Mouse (Mus musculus) adrenal gland, postnatal 14 days (tissue): ENCODE measurements around the gene Hist1h2ad. TPM values are rescaled to one million over a fixed set of nuclear protein-coding genes. Genes with fewer than 3 reads are reported as not detected.
"Not testable (repeated sequence)": the region's sequence is repeated elsewhere in the genome, so short reads cannot be mapped to it uniquely, and the experiment has no call there.

Source experiments
- DNase-seq: peaks from one replicate; pipeline ENCODE4 v3.0.0; 2021; ENCODE audit warnings: mixed read lengths
- total RNA-seq: library from RNA; stranded (reverse); gene quantifications from 2 replicates; pipeline ENCODE4 v1.2.3, GENCODE M21; 2021

Hist1h2ad gene
- total RNA-seq, 1 experiment from 2014 or later: 14.1 TPM

DNA sequence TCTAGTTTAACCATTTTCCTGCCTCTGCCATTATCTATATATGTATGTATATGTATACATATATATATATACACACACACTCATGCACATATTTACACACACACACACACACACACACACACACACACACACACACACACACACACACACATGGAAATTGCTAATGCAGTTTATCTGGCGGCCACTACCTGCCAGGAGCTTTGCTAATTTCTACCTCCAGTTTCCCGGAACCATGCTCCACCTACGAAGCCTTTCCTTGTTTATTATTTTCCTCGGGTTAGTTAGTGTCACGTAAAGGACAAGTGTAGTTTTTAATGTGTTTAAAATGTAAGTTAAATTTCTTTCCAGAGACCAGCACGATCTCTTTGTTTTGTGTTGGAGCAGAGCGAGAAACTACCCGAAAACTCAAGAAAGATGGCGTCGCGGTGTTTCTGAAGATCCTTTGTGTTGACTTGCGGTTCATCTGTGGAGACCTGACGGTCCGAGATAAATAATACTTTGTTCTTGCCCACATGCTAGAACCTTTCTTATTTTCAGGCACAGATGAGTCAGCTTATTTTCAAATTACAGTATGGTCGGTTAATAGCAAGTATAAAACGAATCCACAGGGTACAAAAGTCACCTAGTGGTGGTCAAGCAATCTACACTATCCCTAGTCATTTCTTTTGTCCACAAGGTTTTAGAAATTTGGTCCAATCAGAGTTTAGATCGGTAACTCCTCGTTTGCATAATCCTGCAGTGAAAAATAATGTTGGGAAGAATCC, 11.3 kb upstream of the Hist1h2ad start:
- peak; percentile 56 for DNase-seq

DNA sequence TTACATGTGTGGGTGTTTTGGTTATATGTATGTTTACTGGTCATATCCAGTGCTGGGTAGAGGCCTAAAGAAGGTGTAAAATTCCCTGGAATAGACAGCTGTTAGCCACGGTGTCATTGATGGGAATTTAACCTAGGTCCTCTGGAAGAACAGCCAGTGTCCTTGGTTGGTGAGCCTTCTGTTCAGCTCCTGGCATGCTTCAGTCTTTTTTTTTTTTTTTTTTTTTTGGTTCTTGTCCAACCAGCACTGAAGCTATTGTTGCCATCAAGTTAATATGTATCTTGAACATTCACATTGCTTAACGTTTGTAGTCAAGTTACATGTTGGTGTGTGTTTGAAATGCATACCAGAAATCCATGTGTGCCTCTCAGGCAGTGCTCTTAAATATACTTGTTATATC, 9.7 kb upstream of the Hist1h2ad start:
- DNase-seq: no peak

DNA sequence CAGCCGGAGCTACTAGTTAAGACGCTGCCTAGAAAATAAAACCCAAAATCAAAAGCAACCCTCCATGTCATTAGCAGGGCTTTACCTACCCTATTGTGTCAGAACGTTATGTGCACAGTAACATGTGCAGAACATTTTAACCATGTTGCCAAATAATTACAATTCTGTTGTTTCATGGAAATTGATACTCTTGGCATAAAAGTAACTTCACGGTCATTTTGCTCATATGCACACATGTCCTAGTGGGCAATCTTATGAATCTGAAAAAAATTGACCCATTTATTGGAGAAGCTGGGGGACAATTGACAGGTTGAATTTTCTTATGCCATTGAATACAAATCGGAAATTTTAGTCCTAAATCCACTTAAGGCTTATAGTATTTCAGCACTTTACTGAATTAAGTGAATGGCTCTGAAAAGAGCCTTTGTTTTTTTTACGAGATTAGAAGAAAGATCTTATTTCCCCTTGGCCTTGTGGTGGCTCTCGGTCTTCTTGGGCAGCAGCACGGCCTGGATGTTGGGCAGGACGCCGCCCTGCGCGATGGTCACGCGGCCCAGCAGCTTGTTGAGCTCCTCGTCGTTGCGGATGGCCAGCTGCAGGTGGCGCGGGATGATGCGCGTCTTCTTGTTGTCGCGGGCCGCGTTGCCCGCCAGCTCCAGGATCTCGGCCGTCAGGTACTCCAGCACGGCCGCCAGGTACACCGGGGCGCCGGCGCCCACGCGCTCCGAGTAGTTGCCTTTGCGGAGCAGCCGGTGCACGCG, 3.7 kb upstream of the Hist1h2ad start:
- not testable (repeated sequence) for DNase-seq

DNA sequence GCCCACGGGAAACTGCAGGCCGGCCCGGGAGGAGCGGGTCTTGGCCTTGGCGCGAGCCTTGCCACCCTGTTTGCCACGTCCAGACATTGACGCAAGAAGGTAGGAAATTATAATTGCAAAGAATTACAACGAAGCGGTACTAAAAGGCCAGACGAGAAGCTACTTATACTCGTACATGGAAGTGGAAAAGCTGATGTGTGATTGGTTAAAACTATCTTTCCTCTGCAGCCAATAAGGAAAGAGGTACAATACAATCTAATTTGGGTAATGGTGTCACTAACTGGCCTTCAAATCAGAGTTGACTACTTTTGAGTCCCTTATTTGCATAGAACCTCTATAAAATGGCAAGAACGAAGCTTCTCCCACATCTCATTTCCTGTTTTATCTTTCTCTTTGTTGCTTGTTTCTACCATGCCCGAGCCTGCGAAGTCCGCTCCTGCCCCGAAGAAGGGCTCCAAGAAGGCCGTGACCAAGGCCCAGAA, 3.1 kb upstream of the Hist1h2ad start, which contains the start of the genes Hist1h2ae and Hist1h2bg:
Gene Hist1h2ae (minus strand): TSS at position 199 of the 482 bp plus-strand sequence.
Gene Hist1h2bg (plus strand): TSS at position 375 of the 482 bp plus-strand sequence.
- DNase-seq: peak; percentile 71

DNA sequence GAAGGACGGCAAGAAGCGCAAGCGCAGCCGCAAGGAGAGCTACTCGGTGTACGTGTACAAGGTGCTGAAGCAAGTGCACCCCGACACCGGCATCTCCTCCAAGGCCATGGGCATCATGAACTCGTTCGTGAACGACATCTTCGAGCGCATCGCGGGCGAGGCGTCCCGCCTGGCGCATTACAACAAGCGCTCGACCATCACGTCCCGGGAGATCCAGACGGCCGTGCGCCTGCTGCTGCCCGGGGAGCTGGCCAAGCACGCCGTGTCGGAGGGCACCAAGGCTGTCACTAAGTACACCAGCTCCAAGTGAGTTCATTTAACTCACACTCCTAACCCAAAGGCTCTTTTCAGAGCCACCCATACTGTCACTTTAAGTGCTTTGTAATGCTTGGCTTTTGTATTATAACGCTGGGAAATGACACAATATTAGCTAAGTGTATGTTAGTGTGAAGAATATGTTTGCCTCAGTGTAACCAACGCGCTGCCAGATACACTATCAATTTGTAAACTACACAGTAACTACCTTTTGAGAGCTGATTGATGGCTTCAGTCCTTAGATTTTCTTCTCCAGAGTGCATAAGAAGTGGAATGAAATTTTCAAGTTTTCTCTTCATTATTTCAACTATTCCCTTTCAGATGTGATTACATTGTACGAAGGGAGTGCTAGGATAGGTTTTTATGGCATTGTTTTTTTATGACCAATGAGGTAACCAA, 2.5 kb upstream of the Hist1h2ad start:
- not testable (repeated sequence) for DNase-seq

DNA sequence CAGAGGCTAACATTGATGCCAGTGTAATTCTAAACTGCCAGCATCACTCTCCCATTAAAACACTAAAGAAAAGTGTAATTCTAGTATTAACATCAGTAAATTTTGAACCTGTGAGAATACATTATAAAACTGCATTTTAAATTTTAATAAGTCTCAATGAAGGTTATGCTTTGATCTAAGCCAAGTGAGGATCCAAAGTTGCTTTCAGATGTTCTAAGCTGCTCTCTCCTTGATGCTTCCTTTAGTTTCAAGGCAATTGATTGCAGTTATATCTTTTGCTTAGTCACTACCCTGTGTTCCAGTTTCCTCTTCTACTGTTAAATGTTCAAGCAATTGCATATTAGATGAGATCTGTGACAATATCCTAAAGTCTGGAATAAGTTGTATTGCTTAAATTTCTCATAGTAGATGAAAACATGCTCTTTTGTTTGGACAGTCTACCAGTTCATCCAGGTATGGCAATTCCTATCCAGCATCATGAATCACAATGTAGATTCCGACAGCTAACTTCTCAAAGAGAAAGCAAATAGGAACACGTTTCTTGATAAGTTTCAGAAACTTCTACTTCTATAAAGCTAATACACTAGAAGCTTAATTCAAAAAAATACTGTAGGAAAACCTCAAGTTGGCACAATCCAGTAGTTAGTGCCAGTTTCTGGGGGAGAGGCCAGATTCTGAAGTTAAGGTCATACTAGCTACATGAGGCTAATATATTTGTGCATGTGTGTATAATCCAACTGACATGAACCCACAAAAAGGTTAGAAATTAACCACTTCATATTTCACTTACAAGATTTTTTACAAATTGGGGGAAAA, 1.8 kb upstream of the Hist1h2ad start:
- no peak for DNase-seq

DNA sequence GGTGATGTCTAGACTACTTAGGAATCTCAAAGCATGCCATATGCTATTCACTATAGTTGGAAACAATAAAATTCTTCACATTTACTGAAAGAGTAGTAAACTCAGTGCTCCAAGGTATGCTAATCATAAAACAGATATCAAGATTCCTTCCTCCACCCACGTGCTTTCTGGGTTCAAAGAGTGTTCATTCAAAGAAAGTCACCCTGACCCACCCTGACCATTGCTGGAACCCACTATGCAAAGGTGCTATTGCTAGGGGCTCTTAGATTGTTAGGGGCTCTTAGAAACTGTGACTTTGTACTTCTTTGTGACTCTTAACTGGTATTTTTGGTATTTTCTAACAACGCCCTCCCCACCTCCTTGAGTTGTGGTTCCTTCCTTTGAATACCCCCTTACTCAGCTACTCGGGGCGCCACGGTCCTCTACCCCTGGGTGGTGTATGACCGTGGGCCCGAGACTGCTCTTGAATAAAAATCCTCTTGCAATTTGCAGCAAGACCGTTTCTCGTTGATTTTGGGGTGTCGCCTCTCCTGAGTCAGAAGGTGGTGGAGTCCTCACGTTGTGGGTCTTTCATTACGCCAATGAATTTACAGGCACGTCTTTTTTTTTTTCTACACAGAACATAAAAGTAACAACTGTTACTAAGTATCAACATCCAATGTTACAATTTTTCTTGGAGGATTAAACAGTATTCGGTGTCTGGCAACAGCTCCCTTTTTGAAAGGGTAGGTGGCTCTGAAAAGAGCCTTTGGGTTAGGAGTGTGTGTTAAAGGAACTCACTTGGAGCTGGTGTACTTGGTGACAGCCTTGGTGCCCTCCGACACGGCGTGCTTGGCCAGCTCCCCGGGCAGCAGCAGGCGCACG, 915 bp upstream of the Hist1h2ad start:
- not testable (repeated sequence) for DNase-seq

DNA sequence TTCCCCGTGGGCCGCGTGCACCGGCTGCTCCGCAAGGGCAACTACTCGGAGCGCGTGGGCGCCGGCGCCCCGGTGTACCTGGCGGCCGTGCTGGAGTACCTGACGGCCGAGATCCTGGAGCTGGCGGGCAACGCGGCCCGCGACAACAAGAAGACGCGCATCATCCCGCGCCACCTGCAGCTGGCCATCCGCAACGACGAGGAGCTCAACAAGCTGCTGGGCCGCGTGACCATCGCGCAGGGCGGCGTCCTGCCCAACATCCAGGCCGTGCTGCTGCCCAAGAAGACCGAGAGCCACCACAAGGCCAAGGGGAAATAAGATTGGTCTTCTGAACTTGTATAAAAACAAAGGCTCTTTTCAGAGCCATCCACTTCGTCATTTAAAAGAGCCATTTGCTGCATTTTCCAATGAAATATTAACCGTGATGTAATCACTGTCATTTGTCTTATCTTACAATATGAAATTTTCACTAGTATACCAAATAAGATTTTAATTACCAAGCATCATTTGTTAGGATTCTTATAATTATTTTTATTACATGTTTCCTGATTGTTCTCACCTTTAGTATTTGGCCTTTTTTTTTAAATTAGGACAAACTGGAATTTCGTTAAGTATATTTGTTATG, 477 bp downstream of the Hist1h2ad start:
- not testable (repeated sequence) for DNase-seq

DNA sequence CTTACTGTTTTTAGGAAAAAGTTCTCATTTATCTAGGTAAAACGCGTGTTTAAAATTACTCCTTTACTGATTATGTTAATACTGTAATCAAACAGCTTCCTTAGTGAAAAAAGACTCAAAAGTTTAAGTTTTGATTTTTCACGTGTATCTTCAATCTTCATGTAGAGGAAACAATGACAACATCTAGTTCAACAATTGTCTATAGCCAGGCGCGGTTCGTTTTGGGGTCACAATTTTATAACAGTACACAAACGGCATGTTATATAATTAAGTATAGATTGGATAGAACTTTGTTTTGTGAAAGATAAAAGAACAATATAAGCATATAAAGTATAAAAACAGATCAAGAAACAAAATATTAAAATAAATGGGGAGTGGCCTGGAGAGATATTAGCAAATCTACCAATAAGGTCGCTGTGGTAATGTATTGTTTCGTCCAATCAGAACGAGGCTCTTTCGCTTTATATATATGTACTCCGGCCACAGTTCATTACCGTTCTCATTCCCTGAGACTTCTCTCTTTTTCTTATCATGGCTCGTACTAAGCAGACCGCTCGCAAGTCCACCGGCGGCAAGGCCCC, 1.2 kb downstream of the Hist1h2ad start, which contains the start of gene Hist1h3d:
Gene Hist1h3d (plus strand): TSS at position 493 of the 581 bp plus-strand sequence.
- peak; percentile 53 for DNase-seq

DNA sequence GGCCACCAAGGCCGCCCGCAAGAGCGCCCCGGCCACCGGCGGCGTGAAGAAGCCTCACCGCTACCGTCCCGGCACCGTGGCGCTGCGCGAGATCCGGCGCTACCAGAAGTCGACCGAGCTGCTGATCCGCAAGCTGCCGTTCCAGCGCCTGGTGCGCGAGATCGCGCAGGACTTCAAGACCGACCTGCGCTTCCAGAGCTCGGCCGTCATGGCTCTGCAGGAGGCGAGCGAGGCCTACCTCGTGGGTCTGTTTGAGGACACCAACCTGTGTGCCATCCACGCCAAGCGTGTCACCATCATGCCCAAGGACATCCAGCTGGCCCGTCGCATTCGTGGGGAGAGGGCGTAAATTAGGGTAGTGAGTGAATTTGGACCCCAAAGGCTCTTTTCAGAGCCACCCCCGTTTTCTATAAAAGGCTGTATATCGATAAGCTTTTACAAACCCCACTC, 1.7 kb downstream of the Hist1h2ad start:
- DNase-seq: not testable (repeated sequence)

DNA sequence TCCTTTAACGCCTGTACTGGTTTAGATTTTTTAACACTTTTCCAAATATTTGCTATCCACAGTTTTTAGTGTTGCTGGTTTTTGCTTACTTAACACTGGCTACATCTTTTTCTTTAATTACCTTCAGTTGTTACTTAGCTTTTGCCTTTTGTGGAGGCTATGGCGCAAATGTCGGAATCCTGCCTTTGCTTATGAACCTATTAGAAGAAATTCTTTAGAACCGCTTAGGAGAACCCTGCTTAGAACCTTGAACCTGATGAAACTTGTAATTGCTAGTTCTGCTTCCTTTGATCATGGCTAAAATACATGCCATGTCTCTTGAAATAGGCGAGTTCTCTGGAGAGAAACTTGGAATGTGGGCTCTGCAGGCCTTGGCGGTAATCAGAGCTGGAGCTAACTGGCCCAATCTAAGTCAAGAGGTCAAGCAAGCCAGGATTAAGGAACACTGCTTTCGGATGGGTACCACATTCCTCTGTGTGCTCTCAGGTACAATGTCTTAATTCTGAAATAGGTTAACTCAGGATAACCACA, 2.2 kb downstream of the Hist1h2ad start:
- DNase-seq: no peak

DNA sequence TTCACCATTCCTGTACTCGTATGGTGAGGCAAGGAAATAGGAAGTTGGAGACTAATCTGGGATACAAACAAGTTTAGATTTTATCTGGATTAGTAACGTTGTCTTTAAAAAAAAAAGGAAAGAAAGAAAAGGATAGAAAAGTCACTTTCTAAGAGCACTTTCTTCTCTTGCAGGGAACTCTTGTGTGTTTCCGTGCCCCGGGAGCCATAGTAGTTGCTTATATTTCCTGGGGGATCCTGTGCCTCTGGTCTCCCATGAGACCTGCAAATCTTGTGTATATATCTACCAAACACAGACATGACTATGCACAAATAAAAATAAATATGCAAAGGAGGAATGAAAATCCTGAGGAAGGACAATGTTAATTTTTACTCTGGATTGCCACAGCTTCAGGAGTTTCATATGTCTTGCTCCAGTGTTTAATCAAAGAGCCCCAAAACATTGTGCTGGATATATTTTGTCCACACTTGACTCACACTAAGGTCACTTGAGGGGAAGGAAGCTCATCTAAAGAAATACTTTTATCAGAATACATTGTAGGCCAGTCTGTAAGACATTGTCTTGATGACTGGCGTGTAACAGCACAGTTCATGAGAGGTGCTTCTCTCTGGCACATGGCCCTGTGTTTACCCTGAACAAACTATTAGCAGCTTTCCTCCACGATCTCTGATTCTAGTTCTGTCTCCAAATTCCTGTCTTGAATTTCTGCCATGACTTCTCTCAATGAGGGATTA, 2.9 kb downstream of the Hist1h2ad start:
- no peak for DNase-seq

DNA sequence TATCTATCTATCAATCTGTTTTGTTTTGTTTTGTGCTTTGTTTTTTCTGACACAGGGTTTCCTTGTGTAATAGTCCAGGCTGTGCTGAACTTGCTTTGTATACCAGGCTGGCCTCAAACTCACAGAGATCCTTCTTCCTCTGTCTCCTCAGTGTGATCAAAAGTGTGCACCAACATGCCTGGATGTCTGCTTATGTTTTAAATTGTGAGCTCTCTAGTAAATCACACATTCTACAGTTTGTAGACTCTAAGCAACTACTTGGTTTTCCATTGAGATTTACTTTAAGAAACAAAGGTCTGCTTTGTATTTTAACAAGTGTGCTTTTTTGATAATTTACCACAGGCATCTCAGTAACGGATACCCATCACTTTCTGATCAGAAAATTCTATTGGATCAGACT, 3.7 kb downstream of the Hist1h2ad start:
- no peak for DNase-seq

DNA sequence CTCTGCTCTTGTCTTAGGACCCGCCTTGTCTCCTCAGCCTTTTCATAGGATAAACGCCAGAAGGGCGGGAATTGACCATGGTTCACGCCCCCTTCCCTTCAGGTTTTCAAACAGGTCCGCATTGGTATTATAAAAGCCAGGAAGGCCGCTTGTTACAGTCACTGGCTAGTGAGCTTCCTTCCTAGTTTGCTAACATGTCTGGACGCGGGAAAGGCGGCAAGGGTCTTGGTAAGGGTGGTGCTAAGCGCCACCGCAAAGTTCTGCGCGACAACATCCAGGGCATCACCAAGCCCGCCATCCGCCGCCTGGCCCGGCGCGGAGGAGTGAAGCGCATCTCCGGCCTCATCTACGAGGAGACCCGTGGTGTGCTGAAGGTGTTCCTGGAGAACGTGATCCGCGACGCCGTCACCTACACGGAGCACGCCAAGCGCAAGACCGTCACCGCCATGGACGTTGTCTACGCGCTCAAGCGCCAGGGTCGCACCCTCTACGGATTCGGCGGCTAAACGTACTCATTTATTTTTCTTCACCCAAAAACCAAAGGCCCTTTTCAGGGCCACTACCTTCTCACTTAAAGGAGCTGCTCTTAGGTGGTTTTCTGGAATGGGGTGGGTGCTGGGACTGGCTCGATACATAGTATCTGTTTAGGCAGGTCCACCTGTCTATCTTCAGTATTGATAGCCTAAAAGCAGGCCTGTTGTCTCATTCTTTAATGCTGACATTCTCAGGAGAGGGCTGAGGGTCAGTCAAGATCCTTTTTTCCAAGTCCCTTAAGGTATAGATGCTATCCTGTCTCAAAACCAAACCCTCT, 7.4 kb downstream of the Hist1h2ad start, which contains the start of gene Hist1h4d:
Gene Hist1h4d (plus strand): TSS at position 191 of the 811 bp plus-strand sequence.
- peak; percentile 98 for DNase-seq

DNA sequence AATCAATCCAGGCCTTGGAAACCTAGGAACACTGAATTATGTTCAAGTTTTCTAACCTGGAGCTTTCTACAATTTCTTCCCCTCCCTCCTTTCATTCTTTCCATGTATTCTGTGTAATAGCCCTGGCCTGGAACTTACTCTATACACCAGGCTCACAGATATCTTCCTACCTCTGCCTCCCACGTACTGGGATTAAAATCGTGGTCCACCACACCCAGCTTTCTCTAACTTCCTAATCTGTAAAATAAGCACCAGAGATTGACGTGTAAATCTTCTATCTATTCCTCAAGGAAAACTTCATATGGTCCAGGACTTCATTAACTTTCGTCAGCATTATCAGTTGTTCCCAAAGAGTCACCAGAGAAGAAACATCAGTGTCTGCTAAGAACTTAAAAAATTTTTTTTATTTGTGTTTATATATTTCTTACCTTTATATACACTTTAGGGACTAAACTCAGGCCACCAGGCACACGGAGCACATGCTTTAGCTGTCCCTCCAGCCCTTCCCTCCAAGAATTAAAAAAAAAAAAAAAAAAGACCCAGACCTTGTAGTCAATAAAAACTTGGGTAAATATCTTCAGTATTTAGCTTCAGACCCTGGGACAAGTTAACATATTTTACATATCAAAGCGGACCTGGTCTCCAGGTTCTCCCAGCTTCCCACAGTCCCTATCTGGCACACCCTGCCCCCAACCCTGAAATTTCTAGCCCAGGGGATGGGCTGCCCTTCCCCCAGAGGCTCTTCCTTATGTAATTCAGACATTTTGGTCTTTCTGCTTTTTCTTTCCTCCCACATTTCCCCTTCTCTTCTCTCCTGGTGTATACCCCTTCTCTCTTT, 8.3 kb downstream of the Hist1h2ad start:
- DNase-seq: no peak

DNA sequence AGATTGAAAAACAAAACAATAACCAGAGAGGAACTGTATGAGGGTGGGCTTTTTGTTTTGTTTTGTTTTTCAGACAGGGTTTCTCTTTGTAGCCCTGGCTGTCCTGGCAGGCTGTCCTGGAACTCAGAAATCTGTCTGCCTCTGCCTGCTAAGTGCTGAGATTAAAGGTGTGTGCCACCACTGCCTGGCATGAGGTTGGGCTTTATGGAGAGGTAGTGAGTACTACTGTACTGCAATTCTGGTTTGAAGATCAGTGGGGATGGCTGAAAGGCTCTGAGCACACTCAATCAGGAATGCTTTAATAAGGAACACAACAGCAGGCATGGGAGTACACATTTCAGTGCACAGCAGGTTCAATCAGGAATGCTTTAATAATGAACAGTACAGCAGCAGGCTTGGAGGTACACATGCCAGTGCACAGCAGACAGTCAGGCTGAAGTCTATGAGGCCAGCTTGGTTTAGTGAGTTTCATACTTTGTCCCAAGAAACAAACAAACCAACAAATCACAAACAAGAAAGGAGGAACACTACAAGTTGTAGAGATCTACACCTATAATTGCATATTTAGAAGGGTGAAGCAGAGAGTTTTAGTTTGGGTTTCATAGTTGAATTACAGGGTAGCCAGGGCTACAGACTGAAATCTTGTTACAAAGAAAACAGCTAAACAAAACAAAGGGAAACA, 9.3 kb downstream of the Hist1h2ad start:
- DNase-seq: no peak
